Mouse (Mus musculus) forebrain, postnatal 0 days (tissue): Measurements from ENCODE around the gene Lyrm7. TPM values are rescaled to one million over a fixed set of nuclear protein-coding genes. Genes with fewer than 3 reads are reported as not detected.
"Not testable (repeated sequence)": the region's sequence is repeated elsewhere in the genome, so short reads cannot be mapped to it uniquely, and the experiment has no call there.

Source experiments
- ATAC-seq: fragments of 200-750 bp; cut with Nextera tagmentation; 2 replicates; pipeline ENCODE4 v1.8.0; 2017; ENCODE audit warnings: mild to moderate bottlenecking, moderate library complexity
- DNase-seq: peaks from one replicate; pipeline ENCODE4 v3.0.0-alpha.2; 2015
- H3K27ac ChIP-seq: fragments of 300-500 bp; sonication (generic); 2 replicates; pipeline ENCODE4 v1.5.1; 2014; ENCODE audit warnings: low read depth, mild to moderate bottlenecking, antibody characterized with exemption, low read length, moderate library complexity, mixed read lengths
- H3K27me3 ChIP-seq: fragments of 300-500 bp; sonication (generic); 2 replicates; pipeline ENCODE4 v1.6.1; 2014; ENCODE audit warnings: mild to moderate bottlenecking, low read length, mixed read lengths; ENCODE audit not compliant: insufficient read depth
- H3K36me3 ChIP-seq: fragments of 300-500 bp; sonication (generic); 2 replicates; pipeline ENCODE4 v1.6.1; 2014; ENCODE audit warnings: mild to moderate bottlenecking, moderate library complexity; ENCODE audit not compliant: insufficient read depth
- H3K4me1 ChIP-seq: fragments of 300-500 bp; sonication (generic); 2 replicates; pipeline ENCODE4 v1.6.1; 2014; ENCODE audit warnings: antibody characterized with exemption; ENCODE audit not compliant: insufficient read depth
- H3K4me2 ChIP-seq: fragments of 300-500 bp; sonication (generic); 2 replicates; pipeline ENCODE4 v1.6.1; 2014; ENCODE audit warnings: low read depth, mild to moderate bottlenecking, moderate library complexity
- H3K4me3 ChIP-seq: fragments of 300-500 bp; sonication (generic); 2 replicates; pipeline ENCODE4 v1.5.1; 2014; ENCODE audit warnings: low read depth, low read length, mixed read lengths
- H3K9ac ChIP-seq: fragments of 300-500 bp; sonication (generic); 2 replicates; pipeline ENCODE4 v1.6.1; 2014; ENCODE audit warnings: mild to moderate bottlenecking
- H3K9me3 ChIP-seq: fragments of 300-500 bp; sonication (generic); 2 replicates; pipeline ENCODE4 v1.6.1; 2016; ENCODE audit warnings: low read length
- CTCF ChIP-seq: sonication (generic); IDR thresholded peaks from 2 replicates; pipeline ENCODE4 v1.5.1; 2016; ENCODE audit warnings: antibody characterized with exemption, control low read depth, low read depth
- WGBS: fragments of 180-500 bp; shearing (Covaris S2); extraction: QIAGEN DNeasy Blood & Tissue Kit; methylation state at CpG from one replicate; pipeline ENCODE4 v1.1.7; 2014; 5-methylcytosine and 5-hydroxymethylcytosine counted together
- polyA plus RNA-seq: library from polyadenylated mRNA; unstranded; fragments of >200 nt; fragmentation: Nextera tagmentation; extraction: Ambion mirVana; gene quantifications from 2 replicates; pipeline ENCODE4 v1.2.1, GENCODE M21; 2015
- total RNA-seq: library from RNA; depleted of rRNA; stranded (reverse); fragments of >200 nt; gene quantifications from 2 replicates; pipeline ENCODE4 v1.2.3, GENCODE M21; 2014

The Lyrm7 gene
- total and polyA plus RNA-seq, 2 experiments from 2014 or later: 4.0 to 11.3 TPM

- WGBS: 68% methylated on average over 4 of the region's 4 CpGs
- Histone ChIP-seq H3K27me3 (no peaks in the 10 kb centered on the region), H3K4me2 (no peak overlapping the region), H3K9me3 (no peaks in the 10 kb centered on the region), H3K9ac (no peak overlapping the region), H3K4me1 (no peaks in the 10 kb centered on the region), H3K36me3 (no peaks in the 10 kb centered on the region), H3K27ac (no peak overlapping the region), H3K4me3 (no peak overlapping the region)
- ATAC-seq: peak; percentile 67
- no peak for TF ChIP-seq CTCF
- DNase-seq: peak; percentile 10
Observed at GRCm38 (mm10) chr11:54903940-54904706, 43.4 kb upstream of the Lyrm7 start.

- Histone ChIP-seq H3K27me3 (no peaks in the 10 kb centered on the region), H3K4me3 (peak overlapping the region; percentile 40), H3K9me3 (no peaks in the 10 kb centered on the region), H3K4me2 (peak overlapping the region; percentile 94), H3K9ac (no peak overlapping the region), H3K27ac (no peak overlapping the region), H3K4me1 (no peaks in the 10 kb centered on the region), H3K36me3 (no peaks in the 10 kb centered on the region)
- DNase-seq (no peak), ATAC-seq (no peak)
- WGBS: 77% methylated on average over 5 of the region's 5 CpGs
- no peak for TF ChIP-seq CTCF
Observed at GRCm38 (mm10) chr11:54903339-54903738, 42.6 kb upstream of the Lyrm7 start.

- H3K4me2 ChIP-seq: peak within 1 kb of the TSS; percentile 94
- H3K27ac ChIP-seq: no peak within 1 kb of the TSS
- no peaks in the 10 kb centered on the region for H3K27me3 ChIP-seq
- no peaks in the 10 kb centered on the region for H3K4me1 ChIP-seq
- H3K9me3 ChIP-seq: no peaks in the 10 kb centered on the region
- peak within 1 kb of the TSS; percentile 40 for H3K4me3 ChIP-seq
- DNase-seq (peak; percentile 68), ATAC-seq (peak; percentile 96)
- no peak for TF ChIP-seq CTCF
- no peaks in the 10 kb centered on the region for H3K36me3 ChIP-seq
- 16% methylated on average over 43 of the region's 45 CpGs for WGBS
- H3K9ac ChIP-seq: peak within 1 kb of the TSS; percentile 40
Observed at GRCm38 (mm10) chr11:54902333-54903323, 41.9 kb upstream of the Lyrm7 start, which contains the start of gene Gpx3. Gpx3 (plus strand) TSS chr11:54902453.

GRCm38 (mm10) chr11:54899657-54900056 is 38.9 kb upstream of the Lyrm7 start:
- no peaks in the 10 kb centered on the region for H3K36me3 ChIP-seq
- no peak for TF ChIP-seq CTCF
- no peaks in the 10 kb centered on the region for H3K27me3 ChIP-seq
- H3K9me3 ChIP-seq: no peaks in the 10 kb centered on the region
- H3K4me2 ChIP-seq: no peak overlapping the region
- DNase-seq: no peak
- no peaks in the 10 kb centered on the region for H3K4me1 ChIP-seq
- no peak for ATAC-seq
- no peak overlapping the region for H3K27ac ChIP-seq
- no peak overlapping the region for H3K9ac ChIP-seq
- H3K4me3 ChIP-seq: no peak overlapping the region
- 82% methylated on average over 4 of the region's 4 CpGs for WGBS

- Histone ChIP-seq H3K27ac (no peak overlapping the region), H3K9me3 (no peaks in the 10 kb centered on the region), H3K27me3 (no peaks in the 10 kb centered on the region), H3K36me3 (no peaks in the 10 kb centered on the region), H3K4me1 (no peaks in the 10 kb centered on the region), H3K4me3 (no peak overlapping the region), H3K9ac (no peak overlapping the region), H3K4me2 (no peak overlapping the region)
- DNase-seq: no peak
- ATAC-seq: no peak
- WGBS: 56% methylated on average over 5 of the region's 5 CpGs
- TF ChIP-seq CTCF: no peak
Observed at GRCm38 (mm10) chr11:54897470-54897869, 36.8 kb upstream of the Lyrm7 start.

- not testable (repeated sequence) for H3K4me3 ChIP-seq, H3K9ac ChIP-seq, H3K4me2 ChIP-seq, ATAC-seq, H3K9me3 ChIP-seq, H3K27ac ChIP-seq, H3K4me1 ChIP-seq, DNase-seq, H3K36me3 ChIP-seq, H3K27me3 ChIP-seq
- 88% methylated on average over 3 of the region's 3 CpGs for WGBS
Observed at GRCm38 (mm10) chr11:54896646-54897045, 35.9 kb upstream of the Lyrm7 start.

GRCm38 (mm10) chr11:54894589-54894988 is 33.9 kb upstream of the Lyrm7 start:
- Histone ChIP-seq H3K4me1 (no peaks in the 10 kb centered on the region), H3K4me3 (no peak overlapping the region), H3K27me3 (no peaks in the 10 kb centered on the region), H3K27ac (no peak overlapping the region), H3K9me3 (no peaks in the 10 kb centered on the region), H3K9ac (no peak overlapping the region), H3K36me3 (no peaks in the 10 kb centered on the region), H3K4me2 (no peak overlapping the region)
- ATAC-seq: no peak
- no peak for TF ChIP-seq CTCF
- DNase-seq: no peak
- WGBS: 66% methylated on average over 9 of the region's 9 CpGs
